Mouse (Mus musculus) adrenal gland, adult 10 weeks (tissue): Measurements from ENCODE around the gene Slc22a15. TPM values are rescaled to one million over a fixed set of nuclear protein-coding genes. Genes with fewer than 3 reads are reported as not detected.

Source experiments
- polyA plus RNA-seq: library from polyadenylated mRNA; stranded (reverse); fragments of 350-450 nt; fragmentation: Illumina TruSeq; extraction: RNeasy Lipid Tissue Mini Kit (QIAGEN cat#74804); gene quantifications from one replicate; pipeline ENCODE4 v1.2.3, GENCODE M21; 2014; ENCODE audit warnings: low read depth, low replicate concordance

Slc22a15 gene
- polyA plus RNA-seq = 4.4 TPM

GRCm38 (mm10) chr3:101923843-101924740 is at the start of gene Slc22a15:
Slc22a15 (minus strand) TSS chr3:101924453.

GRCm38 (mm10) chr3:101848816-101849215 is 75.4 kb downstream of the Slc22a15 start, which contains the start of gene Mab21l3:
Mab21l3 (minus strand) TSS chr3:101848959.

Other genes with a start within 250 kb of the Slc22a15 start
- not detected for gene Mab21l3, start 75.5 kb downstream of the Slc22a15 start, polyA plus RNA-seq
- gene Nhlh2, start 85.6 kb upstream of the Slc22a15 start, polyA plus RNA-seq = not detected
- gene Casq2, start 162.0 kb upstream of the Slc22a15 start, polyA plus RNA-seq = 1.7 TPM